Mouse (Mus musculus) liver (tissue): Measurements from ENCODE around the gene Tspan12.
A peak's percentile ranks its signal among the peaks of the same experiment; 100 is the strongest.

ENCODE experiments used
- DNase-seq: peaks from one replicate; pipeline ENCODE4 v3.0.0-alpha.2; 2020; ENCODE audit warnings: mixed read lengths

The Tspan12 gene

GRCm38 (mm10) chr6:21828001-21828400 lies 24.3 kb downstream of the Tspan12 start:
- DNase-seq, result no peak

GRCm38 (mm10) chr6:21823694-21824093 lies 28.6 kb downstream of the Tspan12 start:
- no peak for DNase-seq

GRCm38 (mm10) chr6:21823281-21823680 lies 29.0 kb downstream of the Tspan12 start:
- DNase-seq, result no peak

GRCm38 (mm10) chr6:21822721-21823134 lies 29.6 kb downstream of the Tspan12 start:
- no peak for DNase-seq

GRCm38 (mm10) chr6:21818107-21818807 lies 34.1 kb downstream of the Tspan12 start:
- DNase-seq, result no peak

GRCm38 (mm10) chr6:21806005-21806404 lies 46.3 kb downstream of the Tspan12 start:
- no peak for DNase-seq

- DNase-seq, result no peak
Measured at GRCm38 (mm10) chr6:21805013-21805570, 47.2 kb downstream of the Tspan12 start.

- no peak for DNase-seq
Measured at GRCm38 (mm10) chr6:21803483-21804340, 48.6 kb downstream of the Tspan12 start.

- no peak for DNase-seq
Measured at GRCm38 (mm10) chr6:21798581-21798980, 53.7 kb downstream of the Tspan12 start.

GRCm38 (mm10) chr6:21797087-21797486 lies 55.2 kb downstream of the Tspan12 start:
- DNase-seq, result no peak

- no peak for DNase-seq
Measured at GRCm38 (mm10) chr6:21796413-21796812, 55.9 kb downstream of the Tspan12 start.

GRCm38 (mm10) chr6:21795410-21795809 lies 56.9 kb downstream of the Tspan12 start:
- DNase-seq, result no peak

- DNase-seq, result peak; percentile 65
Measured at GRCm38 (mm10) chr6:21795072-21795407, 57.3 kb downstream of the Tspan12 start.

- no peak for DNase-seq
Measured at GRCm38 (mm10) chr6:21794337-21795071, 57.8 kb downstream of the Tspan12 start.

- no peak for DNase-seq
Measured at GRCm38 (mm10) chr6:21791307-21791706, 61.0 kb downstream of the Tspan12 start.

GRCm38 (mm10) chr6:21790550-21791086 lies 61.7 kb downstream of the Tspan12 start:
- no peak for DNase-seq

GRCm38 (mm10) chr6:21790036-21790435 lies 62.3 kb downstream of the Tspan12 start:
- no peak for DNase-seq

GRCm38 (mm10) chr6:21789582-21789981 lies 62.7 kb downstream of the Tspan12 start:
- peak; percentile 34 for DNase-seq

GRCm38 (mm10) chr6:21787757-21788156 lies 64.6 kb downstream of the Tspan12 start:
- no peak for DNase-seq

- peak; percentile 66 for DNase-seq
Measured at GRCm38 (mm10) chr6:21787274-21787673, 65.0 kb downstream of the Tspan12 start.

GRCm38 (mm10) chr6:21774213-21774916 lies 78.0 kb downstream of the Tspan12 start:
- DNase-seq, result no peak

- DNase-seq, result no peak
Measured at GRCm38 (mm10) chr6:21769447-21769809, 82.9 kb downstream of the Tspan12 start.
